Mouse (Mus musculus) adrenal gland, postnatal 14 days (tissue): ENCODE data around the gene Cr2. TPM values are rescaled to one million over a fixed set of nuclear protein-coding genes. Genes with fewer than 3 reads are reported as not detected.
"Not testable (repeated sequence)": the region's sequence is repeated elsewhere in the genome, so short reads cannot be mapped to it uniquely, and the experiment has no call there.

ENCODE experiments used
- DNase-seq: peaks from one replicate; pipeline ENCODE4 v3.0.0; 2021; ENCODE audit warnings: mixed read lengths
- long read RNA-seq, 2 experiments: library from polyadenylated mRNA; stranded (forward); transcript quantifications; one replicate each; pipeline ENCODE4 v2.0.0; 2021
- total RNA-seq: library from RNA; stranded (reverse); gene quantifications from 2 replicates; pipeline ENCODE4 v1.2.3, GENCODE M21; 2021

The Cr2 gene
- 1.5 and 7.1 TPM in 2 replicates for total RNA-seq
- long read RNA-seq, experiment 1, result 0 reads
- long read RNA-seq, experiment 2, result 0 reads

DNA sequence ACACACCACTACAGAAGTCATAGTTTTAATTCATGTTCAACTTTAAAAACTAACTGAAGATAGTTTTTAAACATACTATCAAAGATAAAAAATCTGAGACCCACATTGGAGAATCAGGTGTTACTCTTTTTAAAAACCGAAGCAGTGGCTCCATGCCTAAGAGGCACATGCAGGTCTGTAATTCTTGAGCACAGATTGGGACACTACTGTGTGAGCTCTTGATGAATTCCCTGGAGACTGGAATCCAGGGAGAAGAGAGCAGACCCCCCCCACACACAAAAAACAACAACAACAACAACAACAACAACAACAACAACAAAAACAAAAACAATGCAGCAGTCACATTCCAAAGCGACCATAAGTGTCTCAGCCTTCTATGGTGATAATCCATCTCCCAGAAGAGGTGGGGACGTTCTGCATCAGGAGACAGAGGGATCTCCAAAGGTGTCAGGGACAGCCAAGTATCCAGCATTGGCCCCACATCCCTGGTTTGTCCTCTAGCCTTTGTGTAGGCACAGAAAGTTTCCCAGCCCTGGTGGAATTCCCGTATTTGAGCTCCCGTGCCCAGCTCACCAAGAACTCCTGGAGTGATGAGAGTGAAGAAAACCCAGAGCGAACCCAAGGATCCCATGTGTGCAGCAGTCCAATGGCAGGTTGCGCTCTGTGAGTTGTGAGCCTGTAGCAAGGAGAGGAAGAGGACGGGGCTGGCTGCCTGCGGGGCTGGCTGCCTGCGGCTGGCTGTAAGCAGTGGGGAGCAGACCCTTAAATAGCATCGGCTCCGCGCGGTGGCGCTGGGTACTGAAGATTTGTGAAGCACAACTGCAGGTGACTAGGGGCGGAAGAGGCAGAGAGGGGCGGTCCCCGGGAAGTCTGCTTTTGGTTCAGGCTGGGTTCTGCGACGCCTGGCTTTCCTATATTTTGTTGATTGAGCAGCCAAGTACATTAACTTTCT lies at the start of gene Cr2:
Gene Cr2, minus strand, starts transcription at position 737 of the 952 bp plus-strand sequence.
- peak; percentile 68 for DNase-seq

DNA sequence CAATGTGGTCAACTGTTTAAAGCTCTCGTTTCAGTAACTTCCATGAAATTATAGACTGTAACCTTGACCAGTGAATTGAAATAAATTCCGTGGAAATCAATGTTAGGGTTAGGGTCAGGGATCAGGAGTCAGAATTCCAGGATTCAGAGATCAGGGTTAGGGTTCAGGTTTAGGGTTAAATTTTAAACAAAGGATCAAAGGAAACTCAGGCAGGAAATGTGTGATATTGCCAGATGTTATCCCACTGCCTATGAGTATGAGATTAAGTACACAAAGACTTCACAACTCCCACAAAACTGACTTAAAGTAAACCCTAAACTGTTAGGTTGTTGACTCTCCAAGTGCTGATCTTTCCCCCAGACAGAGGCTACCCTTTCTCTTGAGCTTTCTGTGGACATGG lies 45.3 kb upstream of the Cr2 start:
- no peak for DNase-seq

DNA sequence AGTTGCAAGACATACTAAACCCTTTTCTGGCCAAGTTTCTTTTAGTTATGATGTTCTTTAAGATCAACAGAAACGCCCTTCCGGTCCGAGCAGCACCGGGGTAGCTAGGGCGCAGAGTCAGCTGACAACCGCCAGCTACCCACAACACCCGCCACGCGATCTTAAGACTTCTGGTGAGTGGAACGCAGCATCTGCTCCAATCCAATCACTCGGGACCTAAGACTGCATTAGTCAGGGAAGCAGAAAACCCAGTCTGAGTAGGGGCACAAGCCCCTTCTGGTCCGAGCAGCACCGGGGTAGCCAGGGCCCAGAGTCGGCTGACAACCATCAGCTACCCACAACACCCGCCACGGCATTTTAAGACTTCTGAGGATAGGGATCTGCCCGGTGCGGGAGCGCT lies 36.3 kb upstream of the Cr2 start:
- not testable (repeated sequence) for DNase-seq

DNA sequence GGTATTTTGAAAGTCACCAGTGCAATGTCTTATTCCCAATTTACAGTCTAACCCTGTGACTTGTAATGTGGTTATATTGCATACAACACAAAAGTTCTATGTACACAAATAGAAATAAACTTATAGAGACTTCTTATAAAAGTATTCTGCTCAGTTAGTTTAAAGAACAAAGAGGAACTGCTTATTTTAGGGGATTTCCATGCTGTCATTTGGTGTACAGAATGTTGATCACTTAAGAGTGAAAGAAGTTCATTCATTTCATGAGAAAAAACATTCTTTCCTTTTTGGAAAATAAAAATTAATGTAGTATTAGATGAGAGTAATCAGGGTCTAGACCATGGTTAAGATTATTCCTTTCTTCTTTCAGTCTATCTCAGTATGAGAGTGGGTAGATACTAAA lies 8.2 kb upstream of the Cr2 start:
- no peak for DNase-seq

DNA sequence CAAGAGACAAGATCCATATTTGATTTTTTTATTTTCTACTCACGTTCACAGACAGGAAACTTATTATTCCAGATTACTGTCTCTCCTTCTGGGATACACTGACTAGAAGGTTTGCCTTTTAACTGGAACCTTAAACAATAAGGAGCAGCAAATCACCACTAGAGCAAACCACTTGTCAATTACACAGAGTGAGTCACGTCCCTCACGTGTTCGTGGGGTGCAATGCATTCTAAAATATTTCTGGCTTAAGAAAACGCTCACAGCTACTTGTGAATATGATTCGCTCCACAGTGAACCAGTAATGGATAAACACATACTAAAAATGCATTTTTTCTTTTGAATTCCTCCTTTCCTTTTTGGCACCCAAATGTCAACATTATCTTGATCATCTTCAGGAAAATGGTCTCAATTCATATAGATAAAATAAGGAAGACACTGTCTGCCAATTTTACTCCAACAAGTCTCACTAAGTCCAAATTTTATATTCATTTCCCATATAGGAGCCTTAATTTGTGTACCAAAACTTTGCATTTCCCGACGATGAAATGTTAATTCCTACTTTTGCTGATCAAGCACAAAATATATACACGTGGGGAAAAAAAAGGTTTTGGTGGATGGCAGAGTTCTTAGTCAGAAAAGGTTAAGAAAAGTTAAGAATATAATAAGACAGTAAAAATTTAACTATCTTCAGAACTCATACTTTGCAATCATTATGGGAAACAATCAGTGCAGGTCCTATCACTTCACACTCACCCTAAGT lies 11.3 kb downstream of the Cr2 start:
- DNase-seq, result no peak

DNA sequence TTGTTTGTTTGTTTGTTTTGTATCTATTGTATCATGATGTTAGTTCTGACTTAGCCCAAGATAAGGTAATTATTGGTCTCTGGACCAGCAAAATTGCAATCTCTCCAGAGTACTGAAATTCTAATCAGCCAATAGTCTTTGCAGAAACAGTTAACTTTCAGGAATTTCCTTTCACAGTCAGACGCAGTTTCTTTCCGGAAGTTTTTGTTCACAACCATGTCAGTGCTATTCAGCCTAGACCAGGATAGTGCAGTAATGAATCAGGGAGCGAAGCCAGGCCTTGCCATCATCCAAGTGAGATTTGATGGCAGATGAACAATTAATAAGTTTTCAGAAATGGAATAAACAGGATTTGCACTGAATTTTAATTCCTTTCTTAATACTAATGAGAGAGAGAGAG lies 44.4 kb downstream of the Cr2 start:
- DNase-seq, result no peak

DNA sequence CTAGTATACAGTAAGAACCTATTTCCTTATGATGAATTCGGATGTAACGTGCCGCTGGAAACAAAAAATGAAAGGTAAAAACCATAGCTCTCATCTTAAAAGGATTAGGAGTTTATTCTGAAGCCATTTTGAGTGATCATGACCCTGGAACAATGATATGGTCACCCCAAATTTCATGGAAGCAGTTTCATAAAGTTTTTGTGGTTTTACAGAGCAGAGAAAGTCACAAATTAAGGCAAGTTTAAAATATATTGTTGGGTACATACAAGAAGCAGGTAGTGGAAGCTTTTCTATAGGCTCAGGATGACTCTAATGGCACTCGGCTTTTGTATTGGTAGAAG lies 44.9 kb downstream of the Cr2 start:
- no peak for DNase-seq

DNA sequence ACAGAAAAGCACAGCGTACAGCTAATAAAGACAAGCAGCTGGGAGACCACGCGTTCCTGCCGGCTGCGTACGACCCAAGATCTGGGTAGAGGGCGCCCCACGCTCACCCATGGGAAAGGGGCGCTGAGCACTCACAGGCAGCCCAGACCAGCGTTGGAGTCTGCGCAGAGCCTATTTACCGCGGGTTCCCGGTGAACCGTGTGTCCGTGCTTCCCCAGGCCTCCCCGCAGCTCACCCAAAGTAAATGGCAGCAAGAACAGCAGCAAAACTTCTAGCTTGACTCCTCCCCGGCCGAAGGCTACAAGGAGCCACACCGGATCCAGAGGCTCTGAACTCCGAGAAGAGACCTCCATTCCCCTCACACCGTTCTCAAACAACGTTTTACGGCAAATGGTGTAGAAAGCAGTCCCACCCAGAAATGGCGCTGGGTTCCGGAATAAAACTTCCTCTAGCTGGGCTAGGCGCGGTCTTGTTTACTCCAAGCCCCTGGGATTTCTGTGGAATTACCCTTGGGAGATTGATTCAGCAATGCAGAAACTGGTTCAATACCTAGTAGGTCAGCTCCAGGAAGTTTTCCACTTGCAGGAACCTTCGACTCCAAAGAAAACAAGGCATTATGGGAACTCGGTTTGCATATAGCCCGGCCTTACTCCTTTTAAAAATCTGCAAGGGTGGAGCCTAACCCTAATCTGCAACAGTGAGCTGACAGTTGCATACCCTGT lies 45.4 kb downstream of the Cr2 start, which contains the start of gene Cr1l:
Gene Cr1l, minus strand, starts transcription at position 634 of the 722 bp plus-strand sequence.
- peak; percentile 91 for DNase-seq

DNA sequence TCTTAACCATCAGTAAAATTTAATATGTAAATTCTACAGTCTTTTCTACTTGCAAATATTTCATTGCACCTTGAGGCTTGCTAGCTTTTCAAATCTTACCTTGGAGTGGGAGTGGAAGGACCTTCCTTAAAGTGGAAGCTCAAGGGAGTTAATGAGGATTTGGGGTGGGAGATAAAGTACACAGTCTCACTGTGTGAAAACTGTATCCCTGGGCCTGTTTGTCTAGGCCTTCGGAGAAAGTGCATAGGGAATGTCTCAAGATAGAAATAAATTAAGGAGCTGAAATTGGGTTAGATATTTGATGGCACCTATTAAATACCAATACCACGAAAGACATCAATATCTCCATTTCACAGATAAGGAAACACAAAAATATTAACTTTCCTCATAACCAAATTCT lies 46.0 kb downstream of the Cr2 start:
- no peak for DNase-seq

DNA sequence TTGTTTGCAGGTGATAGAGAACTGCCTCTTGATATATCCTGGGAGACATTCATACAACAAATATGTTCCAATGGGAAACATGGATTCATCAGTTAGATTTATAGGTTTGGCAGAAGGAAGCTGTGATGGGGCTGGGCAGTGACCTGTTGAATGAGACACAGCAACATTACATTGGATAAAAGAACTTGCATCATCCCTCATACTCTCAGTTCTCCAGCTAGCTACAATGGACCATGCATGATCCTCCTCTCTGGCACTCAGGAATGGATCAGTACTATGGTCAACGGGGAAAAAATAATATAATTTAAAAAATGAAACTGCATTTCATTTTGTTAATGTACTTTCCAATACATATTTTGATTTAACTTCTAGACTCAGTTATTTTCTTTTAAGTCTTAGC lies 46.6 kb downstream of the Cr2 start:
- no peak for DNase-seq

DNA sequence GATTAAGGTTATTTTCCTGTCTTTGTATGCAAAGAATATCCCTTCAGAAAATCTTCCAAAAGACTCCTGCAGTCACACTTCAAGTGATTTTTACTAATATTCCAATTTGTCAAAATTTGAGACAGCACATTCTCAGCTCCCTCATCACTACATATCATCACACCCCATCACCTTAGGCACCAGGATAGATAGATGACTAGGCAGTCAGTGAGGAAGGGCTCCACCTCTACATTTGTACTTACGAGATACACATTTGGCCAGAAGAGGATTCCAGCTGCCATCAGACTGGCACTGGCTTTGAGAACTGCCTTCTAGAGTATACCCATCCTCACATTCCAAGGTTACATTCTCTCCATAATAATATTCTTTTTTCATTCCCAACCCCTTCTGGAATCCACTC lies 62.1 kb downstream of the Cr2 start:
- DNase-seq, result no peak

DNA sequence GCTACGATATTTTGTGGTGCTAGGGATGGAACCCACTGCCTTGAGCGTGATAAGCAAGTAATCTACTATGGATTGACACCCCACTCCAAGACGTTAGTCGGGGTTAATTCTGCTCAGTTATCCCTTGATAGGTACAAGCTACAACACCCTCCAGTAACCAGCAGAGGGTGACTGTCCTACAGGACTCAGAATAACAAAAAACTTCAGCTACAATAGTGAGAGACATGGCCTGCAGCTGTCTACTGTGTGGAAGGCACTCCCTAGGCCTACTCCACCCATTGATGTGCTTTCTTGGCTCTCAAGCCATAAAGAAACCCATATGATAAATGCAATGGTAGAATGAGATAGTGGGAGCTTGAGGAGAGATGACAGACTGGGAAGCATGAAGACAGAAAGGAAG lies 62.9 kb downstream of the Cr2 start:
- no peak for DNase-seq

DNA sequence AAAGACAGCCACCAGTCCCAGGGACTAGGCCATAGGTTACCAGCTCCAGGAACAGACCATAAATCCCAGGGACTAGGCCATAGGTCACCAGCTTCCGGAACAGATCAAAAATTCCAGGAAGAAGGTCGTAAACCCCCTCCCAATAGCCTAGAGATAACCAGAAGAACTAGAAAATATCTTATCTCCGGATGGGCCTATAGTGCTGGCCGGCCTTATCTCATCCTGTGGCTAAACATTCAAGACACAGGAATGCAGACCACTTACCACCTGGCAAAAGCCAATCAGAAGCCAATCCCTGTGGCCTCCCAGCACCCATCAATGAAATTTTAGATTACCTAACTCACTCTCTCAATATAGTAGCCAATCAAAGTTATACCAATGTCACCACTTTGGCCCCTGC lies 75.8 kb downstream of the Cr2 start:
- no peak for DNase-seq

DNA sequence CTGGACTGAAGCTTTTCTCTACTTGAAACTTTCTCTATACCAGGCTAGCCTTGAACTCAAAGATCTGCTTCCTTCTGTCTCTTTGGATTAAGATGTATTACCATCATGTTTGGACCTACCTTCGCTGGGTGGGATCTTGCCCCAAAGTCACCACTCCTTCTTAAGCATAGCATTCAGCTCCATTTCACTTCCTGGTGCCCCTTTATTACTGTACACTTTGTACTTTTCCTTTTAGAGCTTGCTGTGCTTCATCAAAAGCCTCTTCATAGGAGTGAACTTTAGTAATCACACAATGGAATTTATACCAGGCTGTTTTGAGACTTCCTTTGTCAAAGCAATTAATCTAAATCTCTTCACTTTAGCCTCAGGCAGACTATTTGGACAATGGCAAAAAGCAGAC lies 78.5 kb downstream of the Cr2 start:
- no peak for DNase-seq

DNA sequence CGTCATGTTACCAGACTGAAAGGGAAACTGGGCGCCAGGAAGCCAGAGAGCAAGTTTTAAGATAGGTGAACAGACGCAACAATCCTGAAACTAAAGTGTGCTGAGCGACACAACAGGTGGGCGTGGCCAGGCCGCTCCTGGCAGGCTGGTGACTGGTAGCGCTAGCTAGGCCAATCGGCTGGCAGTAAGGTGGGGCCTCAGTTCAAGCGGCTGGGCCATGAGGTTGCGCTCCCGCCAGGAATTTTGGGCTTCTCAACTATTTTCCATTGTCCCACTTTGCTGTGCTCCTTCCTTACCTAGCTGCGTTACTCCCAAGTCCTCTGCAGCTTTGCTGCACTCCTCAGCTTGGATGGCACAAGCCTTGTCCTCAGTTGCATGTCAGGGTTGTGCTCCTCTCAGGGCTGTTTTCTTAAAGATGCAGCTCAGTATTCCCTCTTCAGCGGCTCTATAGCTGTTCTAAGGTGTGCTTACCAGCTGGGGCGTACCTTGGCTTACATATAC lies 84.2 kb downstream of the Cr2 start, which contains the start of gene Cd46:
Gene Cd46, minus strand, starts transcription at position 30 of the 501 bp plus-strand sequence.
- DNase-seq, result peak; percentile 88

DNA sequence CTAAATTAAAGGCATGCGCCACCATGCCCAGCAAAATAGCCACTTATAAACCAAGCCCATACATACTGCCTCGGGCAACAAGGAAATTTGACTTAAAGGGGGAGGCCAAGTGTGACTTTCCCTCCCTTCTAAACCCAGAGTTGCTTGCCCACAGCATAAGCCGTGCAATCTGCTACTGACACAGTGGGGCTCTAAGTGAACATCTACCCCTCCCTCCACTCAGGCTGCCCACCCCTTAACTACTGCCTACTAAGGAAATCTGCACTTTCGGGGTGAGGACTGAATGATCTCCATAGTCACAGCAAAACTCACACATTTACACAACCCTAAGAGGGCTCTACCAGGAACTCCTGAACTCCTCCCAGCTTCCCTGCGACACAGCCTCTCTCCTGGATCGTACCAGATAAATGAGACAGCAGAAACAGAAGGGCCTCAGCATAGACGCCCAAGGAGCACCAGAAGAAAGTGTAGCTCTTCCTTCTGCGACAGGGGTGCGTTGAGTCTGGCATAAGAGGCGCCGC lies 84.8 kb downstream of the Cr2 start:
- DNase-seq, result no peak

Other genes with a start within 250 kb of the Cr2 start
- gene Cd34, start 237.9 kb downstream of the Cr2 start, total RNA-seq, result 79.3 and 95.3 TPM in 2 replicates
- gene Cd46, start 84.5 kb downstream of the Cr2 start, total RNA-seq, result 2.0 TPM in 2 replicates
- gene Cr1l, start 45.1 kb downstream of the Cr2 start, total RNA-seq, result 71.3 and 78.2 TPM in 2 replicates